Mouse (Mus musculus) brain, embryonic 14.5 days (tissue): ENCODE measurements around the gene Eif4a1.

ENCODE experiments used
- CTCF ChIP-seq: fragments of 200-500 bp; IDR thresholded peaks from 2 replicates; pipeline ENCODE4 v1.5.1; 2012; ENCODE audit warnings: inconsistent platforms, mild to moderate bottlenecking, moderate library complexity, borderline replicate concordance; ENCODE audit not compliant: insufficient read depth, insufficient read length; ENCODE audit errors: extremely low read depth
- POLR2A ChIP-seq: fragments of 200-500 bp; IDR thresholded peaks from 2 replicates; pipeline ENCODE4 v1.6.1; 2012; ENCODE audit warnings: mild to moderate bottlenecking, inconsistent platforms, borderline replicate concordance; ENCODE audit not compliant: poor library complexity, insufficient read depth, insufficient read length, severe bottlenecking; ENCODE audit errors: extremely low read depth

DNA sequence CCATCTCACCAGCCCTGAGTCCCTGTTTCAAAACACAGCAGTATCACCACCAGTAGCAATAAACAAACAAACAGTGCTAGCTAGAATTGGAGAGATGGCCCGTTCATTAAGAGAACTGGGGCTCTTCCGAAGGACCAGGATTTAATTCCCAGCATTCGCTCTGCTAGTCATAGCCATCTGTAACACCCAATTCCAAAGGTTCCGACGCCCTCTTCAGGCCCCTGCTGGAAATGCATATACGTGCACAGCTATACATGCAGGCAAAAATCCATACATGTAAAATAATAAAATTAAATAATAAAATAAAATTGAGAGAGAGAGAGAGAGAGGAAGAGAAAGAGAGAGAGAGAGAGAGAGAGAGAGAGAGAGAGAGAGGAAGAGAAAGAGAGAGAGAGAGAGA, 47.2 kb upstream of the Eif4a1 start:
- TF ChIP-seq POLR2A (no peak), CTCF (0 out of 2 replicates have a peak, but pooled peaks have one; percentile 2)
